Mouse (Mus musculus) cerebellum, postnatal 10 days (tissue): Measurements from ENCODE around the gene Fbxl3.
A peak's percentile ranks its signal among the peaks of the same experiment; 100 is the strongest.

Experiments used
- DNase-seq, 2 experiments: peaks; one replicate each; pipeline ENCODE4 v3.0.0; 2021; ENCODE audit warnings: mixed read lengths in 2 of 2

Fbxl3 gene

DNA sequence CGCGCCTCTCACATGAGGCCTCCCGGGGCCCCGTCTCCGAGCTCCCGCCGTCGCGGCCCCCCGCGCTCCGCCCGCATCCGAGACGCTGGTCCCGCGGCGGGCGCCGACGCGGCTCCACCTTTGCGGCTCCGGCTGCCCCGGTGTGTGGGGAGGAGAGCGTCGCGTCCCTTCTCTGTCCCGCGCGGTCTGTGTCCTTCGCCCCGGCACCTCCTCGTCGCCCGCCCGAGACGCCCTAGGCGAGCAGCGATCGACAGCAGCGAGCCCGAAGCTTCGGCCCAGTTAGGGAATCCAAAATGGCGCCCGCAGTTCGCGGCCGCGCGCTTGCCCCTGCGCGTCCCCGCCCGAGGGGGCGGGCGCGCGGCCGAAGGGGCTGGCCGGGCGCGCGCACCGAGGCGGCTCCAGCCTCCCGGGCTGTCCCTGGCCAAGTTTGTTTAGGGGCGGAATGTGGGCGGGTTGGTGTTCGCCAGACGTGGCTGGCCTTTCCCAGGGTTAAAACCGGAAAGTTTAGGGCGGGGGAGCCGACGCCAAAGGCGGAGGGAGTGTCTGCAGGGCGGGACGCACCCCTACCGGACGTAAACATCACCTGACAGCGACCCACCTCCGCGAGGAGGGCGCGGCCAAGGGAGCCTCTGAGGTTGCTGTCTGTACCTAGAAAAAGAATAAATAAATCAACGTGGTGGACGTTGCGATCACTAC is at the start of gene Fbxl3:
Fbxl3 (minus strand) TSS at position 329 of the 696 bp plus-strand sequence.
- DNase-seq = peak; percentile 91 to 92

- peak; percentile 51 to 66 for DNase-seq
These were observed 32.6 kb upstream of the Fbxl3 start for GRCm38 (mm10) chr14:103131991-103132390.

DNA sequence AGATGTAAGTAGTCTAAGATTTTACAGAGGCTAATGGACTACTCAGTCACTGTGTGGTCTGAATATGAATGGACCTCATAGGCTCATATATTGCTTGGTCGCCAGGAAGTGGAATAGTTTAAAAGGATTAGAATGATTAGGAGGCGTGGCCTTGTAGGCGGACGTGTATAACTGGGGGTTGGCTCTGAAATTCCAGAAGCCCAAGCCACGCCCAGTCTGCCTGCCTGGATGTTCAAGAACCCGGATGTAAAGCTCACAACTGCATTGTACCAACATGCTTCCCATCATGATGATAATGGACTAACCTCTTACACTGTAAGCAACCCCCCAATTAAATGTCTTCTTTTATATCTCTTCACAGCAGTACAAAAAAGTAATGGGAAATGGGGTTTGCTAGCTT is 26.4 kb upstream of the Fbxl3 start:
- DNase-seq = no peak

GRCm38 (mm10) chr14:103114994-103115670 is 15.8 kb upstream of the Fbxl3 start:
- no peak for DNase-seq

DNA sequence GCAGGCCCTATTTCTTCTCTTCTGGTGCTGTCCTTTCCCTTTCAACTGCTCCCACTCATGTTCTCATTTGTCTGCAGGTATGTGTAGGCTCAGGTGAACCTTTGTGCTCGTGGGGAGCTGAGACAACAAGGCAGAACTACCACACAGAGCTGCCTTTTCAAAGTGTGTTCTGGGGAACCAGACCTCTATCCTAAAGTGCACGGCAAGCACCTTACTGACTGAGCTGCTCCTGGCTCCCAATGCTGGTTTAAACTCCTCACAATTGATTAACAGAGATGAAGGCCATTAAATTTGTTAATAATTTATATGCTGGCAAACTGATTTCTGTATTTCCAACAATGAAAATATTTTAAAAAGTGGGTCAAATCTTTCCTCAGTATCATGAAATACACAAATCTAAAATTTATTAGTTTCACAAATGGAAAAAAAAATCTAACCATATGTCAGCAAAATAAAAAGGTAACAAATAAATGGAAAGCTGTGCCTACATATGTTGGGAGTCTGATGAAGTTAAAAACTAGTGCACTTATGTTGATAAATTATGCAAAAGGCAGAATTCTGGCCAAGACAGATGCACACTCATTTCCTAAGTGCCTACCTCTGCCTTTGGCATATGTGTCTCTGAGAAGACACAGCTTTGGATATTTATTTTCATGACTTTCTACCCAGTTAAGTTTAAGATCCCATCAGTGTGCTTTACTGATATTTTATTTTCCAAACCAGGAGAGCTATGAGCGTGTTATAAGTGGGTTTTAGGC is 13.4 kb upstream of the Fbxl3 start:
- DNase-seq = no peak

DNA sequence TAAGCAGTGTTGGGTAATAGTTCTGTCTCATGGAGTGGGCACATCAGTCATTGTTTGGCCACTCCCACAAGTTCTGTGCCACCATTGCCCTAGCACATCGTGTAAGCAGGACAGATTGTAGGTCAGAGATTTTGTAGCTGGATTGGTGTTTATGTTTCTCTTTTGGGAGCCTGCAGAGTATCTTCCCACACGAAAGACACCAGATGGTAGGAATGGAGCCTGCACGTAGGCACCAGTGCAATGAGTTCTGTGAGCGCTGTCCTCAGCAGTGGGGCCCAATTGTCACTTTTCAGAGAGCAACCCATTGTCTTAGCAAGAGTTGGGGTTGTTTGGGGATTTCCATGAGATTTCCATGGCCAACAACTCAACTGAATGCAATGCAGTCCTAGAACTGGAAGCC is 10.6 kb upstream of the Fbxl3 start:
- DNase-seq = no peak

- no peak for DNase-seq
These were observed 6.9 kb upstream of the Fbxl3 start for GRCm38 (mm10) chr14:103106301-103106700.

GRCm38 (mm10) chr14:103102731-103103335 is 3.5 kb upstream of the Fbxl3 start:
- DNase-seq = no peak

DNA sequence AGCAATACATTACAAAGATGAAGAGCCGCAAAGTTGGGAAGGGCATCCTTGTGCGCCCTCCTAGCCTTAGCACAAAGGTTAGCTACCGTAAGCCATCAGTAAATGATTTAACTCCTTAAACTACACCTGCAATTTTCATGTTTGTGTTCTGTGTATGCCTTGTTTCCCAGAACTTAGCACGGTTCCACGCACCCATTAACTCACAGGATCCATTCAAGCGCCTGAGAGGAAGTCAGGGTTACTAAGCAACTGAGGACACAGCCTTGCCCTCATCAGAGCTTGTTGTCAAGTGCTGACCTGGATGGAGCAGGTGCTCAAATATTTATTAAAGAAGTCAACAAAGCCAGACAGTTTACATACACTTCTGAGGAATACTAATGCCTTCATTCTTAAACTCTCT is 2.9 kb upstream of the Fbxl3 start:
- no peak for DNase-seq

DNA sequence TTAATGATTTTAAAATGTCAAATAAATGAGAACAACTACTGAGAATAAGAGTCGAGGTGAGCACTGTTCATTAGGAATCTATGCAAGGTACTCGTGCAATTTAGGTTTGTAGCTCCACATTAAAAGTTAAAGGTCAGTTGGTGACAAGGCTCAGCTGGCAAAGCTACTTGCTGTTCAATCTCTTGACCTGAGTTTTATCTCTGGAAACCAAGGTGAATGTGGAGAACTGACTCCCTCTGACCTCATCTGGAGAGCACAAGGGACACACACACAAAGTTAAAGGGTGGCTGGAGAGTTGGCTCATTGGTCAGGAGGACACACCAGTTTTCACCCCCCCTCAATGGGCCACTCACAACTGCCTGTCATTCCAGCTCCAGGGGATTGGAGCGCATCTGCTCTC is 1.8 kb upstream of the Fbxl3 start:
- no peak for DNase-seq

GRCm38 (mm10) chr14:103100296-103100695 is 930 bp upstream of the Fbxl3 start:
- DNase-seq = no peak

- DNase-seq = peak; percentile 93 to 95
These were observed 655 bp downstream of the Fbxl3 start for GRCm38 (mm10) chr14:103098587-103099235.

DNA sequence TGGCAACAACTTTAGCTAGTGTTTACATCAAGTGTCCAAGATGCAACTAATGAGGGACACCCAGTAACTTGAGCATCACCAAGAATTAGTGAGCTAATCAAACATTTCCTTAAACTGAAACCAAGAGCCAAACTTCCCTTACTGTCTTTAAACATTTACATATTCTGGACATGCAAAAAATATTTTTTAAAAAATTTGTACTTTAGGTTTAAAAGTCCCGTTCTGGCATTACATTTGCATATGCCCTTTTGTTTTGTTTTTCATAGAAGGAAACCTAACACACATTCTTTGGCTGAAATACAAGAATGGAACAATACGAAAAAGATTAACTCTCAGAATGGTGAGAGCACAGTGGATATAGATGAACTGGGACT is 1.2 kb downstream of the Fbxl3 start:
- no peak for DNase-seq

- DNase-seq = peak in 1 of 2 experiments; percentile 38
These were observed 2.7 kb downstream of the Fbxl3 start for GRCm38 (mm10) chr14:103096621-103097020.

DNA sequence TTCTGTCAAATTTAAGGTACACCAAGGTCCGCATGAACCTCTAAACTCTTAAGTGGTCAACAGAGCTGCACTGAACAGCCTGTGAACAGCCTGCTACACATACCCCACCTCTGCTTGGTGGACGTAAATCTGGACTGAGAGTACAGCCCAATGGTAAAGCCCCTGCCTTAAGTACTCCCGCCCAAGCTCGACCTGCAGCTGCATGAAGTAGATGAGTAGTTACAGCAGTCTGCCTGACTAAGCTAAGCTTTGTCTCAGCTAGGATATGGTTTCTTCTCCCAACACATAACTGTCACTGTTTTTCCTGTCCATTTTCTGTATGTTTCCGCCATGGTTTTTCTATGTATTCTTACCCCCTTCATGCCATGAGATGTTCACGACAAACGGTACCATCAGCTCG is 3.5 kb downstream of the Fbxl3 start:
- no peak for DNase-seq

- no peak for DNase-seq
These were observed 4.3 kb downstream of the Fbxl3 start for GRCm38 (mm10) chr14:103095036-103095435.

- DNase-seq = no peak
These were observed 5.7 kb downstream of the Fbxl3 start for GRCm38 (mm10) chr14:103093670-103094069.

DNA sequence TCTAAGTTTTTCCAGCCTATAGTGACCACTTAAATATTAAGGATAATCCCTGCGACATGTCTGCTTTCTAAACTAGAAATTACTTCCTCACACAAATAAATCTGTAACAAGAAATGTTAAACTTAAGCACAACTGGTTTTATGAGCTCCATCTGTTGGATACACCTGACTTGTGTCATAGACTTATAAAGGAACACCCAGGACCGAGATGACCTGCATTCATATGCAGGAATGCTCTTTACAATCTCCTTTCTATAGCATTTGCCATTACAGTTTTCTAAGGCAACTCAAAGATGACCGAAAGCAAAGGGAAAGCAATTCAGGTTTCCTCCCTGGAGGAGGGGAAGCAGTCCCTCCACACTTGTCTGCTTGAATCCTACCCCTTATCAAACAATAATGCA is 6.1 kb downstream of the Fbxl3 start:
- DNase-seq = no peak

- DNase-seq = peak; percentile 72 to 83
These were observed 10.7 kb downstream of the Fbxl3 start for GRCm38 (mm10) chr14:103088624-103089023.

GRCm38 (mm10) chr14:103087846-103088245 is 11.5 kb downstream of the Fbxl3 start:
- DNase-seq = no peak

- no peak for DNase-seq
These were observed 12.6 kb downstream of the Fbxl3 start for GRCm38 (mm10) chr14:103086671-103087324.

- no peak for DNase-seq
These were observed 13.4 kb downstream of the Fbxl3 start for GRCm38 (mm10) chr14:103085840-103086533.
